Mouse (Mus musculus) kidney, adult 18-20 months (tissue): ENCODE data around the gene Lrcol1.

Source experiments
- DNase-seq: peaks from one replicate; pipeline ENCODE4 v3.0.0; 2021

Lrcol1 gene

GRCm38 (mm10) chr5:110344524-110344923 is at the start of gene Lrcol1:
Gene Lrcol1 (plus strand): TSS chr5:110344730.
- no peak for DNase-seq

DNA sequence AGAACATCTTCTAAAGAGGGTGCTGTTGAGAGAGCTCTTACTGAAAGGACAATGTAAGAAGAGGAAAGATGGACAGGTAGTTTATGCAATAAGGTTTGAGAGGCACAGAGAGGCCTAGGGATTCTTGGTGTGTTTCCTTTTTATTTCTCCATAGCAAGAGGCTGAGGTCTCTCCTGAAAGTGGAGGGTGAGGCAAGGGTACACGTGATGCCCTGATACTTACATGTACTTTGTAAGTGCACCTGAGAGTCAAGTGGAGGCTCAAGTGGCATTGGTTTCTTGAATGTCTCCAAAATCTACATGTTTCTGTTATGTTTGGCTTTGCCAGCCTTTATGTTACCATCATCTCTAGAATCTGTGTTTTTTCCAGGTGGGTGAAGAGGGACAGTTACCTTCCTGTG is 47.9 kb upstream of the Lrcol1 start:
- DNase-seq: no peak

DNA sequence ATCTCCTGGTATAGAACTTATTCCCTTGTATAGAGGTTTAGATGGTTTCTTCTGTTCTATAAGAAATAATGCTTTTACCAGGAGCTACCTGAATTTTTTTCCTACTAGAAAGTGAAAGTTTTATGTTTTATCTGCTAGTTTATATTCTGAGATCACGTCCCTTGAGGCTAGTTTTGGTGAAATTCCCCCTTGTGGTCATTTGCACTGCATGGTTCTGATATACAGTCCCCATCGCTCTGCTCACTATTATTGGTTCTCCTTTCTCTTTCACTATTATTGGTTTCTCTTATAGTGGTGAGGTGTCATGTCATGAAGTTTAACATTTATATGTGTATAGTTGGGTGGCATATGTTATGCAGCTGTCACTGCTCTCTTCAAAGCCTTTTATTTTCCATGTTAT is 43.9 kb upstream of the Lrcol1 start:
- DNase-seq: no peak

- DNase-seq: no peak
Measured at GRCm38 (mm10) chr5:110308861-110309260, 35.7 kb upstream of the Lrcol1 start.

GRCm38 (mm10) chr5:110313127-110313526 is 31.4 kb upstream of the Lrcol1 start:
- DNase-seq: no peak

DNA sequence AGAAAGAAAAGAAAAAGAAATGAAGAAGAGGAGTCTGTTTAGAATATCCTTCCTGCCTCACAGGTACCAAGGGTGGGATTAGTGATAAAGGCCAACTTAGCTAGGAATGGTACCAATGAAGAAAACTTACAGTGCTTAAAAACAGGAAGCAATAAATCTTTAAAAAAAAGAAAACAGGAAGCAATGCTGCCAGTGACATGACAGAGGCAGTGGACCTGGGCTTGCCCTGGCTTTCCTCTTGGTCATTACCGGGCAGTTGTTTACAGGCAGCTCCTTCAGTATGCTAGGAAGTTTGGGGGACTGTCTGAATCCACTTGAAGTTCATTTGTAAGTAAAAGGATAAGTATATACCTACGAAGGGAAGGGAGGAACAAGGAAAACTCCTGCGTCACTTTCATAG is 14.0 kb upstream of the Lrcol1 start:
- DNase-seq: no peak

GRCm38 (mm10) chr5:110338792-110339191 is 5.7 kb upstream of the Lrcol1 start:
- no peak for DNase-seq

DNA sequence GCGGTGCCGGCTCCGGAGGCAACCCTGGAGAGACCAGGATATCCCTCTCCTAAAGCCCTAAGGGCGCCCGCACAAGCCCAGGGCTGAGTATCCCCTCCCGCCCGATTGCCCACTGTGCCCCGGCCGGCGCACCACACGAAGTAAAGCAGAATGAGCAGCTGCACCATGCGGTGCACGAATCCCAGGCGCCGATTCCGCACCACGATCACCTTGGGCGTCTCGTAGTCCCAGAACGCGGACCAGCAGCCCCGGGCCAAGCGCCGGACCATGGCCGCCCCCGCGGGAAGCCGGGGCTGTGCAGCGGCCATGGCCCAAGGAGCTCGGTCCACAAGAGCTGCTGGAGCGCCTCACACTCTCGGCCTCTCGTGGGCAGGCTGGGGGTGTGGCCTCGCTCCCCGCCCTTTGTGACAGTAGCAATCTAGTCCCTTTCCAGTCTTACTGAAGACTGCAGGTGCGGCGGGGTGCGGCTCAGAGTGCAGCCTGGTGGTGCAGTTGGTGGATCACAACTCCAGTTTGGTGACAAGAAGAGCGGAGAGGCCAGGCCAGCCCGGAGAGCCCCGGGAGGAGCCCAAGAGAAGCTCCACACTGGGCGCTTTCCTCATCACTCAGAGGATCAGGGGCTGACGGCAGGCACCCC is 1.8 kb upstream of the Lrcol1 start, which contains the start of gene P2rx2:
P2rx2 (minus strand) TSS at position 565 of the 637 bp plus-strand sequence.
- DNase-seq: peak; percentile 66

- no peak for DNase-seq
Measured at GRCm38 (mm10) chr5:110345553-110345952, 1.0 kb downstream of the Lrcol1 start.

DNA sequence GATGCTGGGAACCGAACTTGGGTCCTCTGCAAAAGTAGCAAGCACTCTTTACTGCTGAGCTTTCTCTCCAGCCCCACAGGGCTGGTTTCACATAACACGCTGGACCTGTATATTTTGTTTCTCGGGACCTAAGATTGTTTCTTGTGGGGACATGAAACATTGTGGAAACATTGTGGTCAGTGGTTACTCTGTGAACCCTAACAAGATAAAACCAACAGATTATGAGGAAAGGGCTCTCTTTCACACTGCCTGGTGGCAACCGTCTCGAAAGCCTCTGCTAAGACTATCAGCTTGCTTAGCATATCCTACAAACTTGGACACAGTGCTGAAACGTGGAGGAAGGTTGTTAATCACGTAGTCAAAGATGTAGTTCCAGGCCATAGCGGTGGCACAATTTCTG is 2.5 kb downstream of the Lrcol1 start:
- no peak for DNase-seq

GRCm38 (mm10) chr5:110354716-110355115 is 10.2 kb downstream of the Lrcol1 start:
- peak; percentile 60 for DNase-seq

- peak; percentile 87 for DNase-seq
Measured at GRCm38 (mm10) chr5:110357531-110358179, 13.1 kb downstream of the Lrcol1 start.

DNA sequence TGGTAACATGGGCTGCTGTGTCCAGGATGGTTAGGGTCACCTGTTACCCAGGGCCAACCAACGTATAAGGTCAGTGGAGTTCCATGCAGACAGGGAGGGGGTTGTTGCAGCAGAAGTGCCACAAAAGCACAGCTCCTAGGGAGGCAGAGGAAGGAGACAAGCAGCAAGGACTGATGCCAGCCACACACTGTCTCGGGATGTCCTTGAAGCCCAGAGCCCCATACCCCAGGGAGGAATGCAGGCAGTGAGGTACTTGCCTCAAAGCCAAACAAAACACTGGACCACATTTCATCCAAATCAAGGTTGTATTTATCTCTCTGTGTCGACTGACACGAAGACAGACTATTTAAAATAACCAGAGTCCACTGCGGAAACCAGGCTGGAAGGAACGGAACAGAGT is 16.9 kb downstream of the Lrcol1 start:
- DNase-seq: no peak

- DNase-seq: no peak
Measured at GRCm38 (mm10) chr5:110362813-110363178, 18.3 kb downstream of the Lrcol1 start.

GRCm38 (mm10) chr5:110363179-110363821 is 18.8 kb downstream of the Lrcol1 start:
- peak; percentile 73 for DNase-seq

DNA sequence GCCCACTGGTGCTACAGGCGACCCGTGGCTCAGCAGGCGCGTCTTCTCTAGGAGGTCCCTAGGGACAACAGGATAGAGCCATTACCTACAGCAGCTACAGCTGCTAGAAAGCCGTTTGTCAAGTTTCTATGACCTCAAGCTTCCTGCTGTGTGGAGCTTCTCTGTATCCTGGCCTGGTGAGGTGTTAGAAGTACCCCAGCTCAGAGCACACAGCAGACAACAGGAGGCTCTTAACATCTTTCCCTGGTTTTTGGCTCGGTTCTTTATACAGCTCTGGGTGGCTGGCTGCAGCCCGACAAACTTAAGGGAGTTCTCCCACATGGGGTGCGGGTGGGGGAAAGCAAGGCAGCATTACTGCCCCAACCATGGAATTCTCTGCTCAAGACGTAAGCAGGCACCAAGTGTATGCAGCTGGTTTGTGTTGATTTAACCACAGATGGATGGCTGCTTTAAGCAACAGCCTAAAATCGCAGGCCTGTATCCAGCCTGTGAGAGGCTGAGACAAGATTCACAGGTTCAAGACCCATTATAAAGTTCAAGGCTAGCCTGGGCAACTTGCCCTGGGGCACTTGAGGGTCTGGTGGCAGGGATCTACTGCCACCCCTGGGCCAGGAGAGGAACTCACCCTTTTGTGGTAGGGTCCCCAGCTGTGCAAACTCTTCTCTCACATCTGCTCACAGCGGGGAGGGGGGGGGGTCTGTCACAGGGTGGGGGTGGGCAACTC is 19.5 kb downstream of the Lrcol1 start:
- no peak for DNase-seq

- DNase-seq: peak; percentile 83
Measured at GRCm38 (mm10) chr5:110376802-110377433, 32.4 kb downstream of the Lrcol1 start.

GRCm38 (mm10) chr5:110378181-110378583 is 33.7 kb downstream of the Lrcol1 start:
- DNase-seq: no peak

DNA sequence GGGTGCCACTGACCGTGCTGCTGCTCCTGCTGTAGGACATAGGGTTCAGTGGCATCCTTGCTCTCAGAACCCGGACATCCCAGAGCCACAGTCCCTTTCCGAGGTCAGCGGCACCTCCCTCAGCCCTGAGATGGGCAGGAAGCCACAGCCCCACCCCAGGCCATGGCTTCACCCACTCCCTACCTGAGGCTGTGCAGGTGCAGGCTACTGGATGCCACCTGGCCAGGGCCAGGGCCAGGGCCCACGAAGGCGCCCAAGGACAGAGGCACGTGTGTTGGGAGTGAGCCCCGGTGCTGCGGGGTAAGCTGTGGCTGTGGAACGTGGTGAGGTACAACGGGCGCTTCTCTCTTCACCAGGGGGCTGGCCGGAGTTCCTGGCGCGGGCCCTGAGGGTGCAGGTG is 34.6 kb downstream of the Lrcol1 start:
- no peak for DNase-seq

- DNase-seq: no peak
Measured at GRCm38 (mm10) chr5:110379823-110380222, 35.3 kb downstream of the Lrcol1 start.

DNA sequence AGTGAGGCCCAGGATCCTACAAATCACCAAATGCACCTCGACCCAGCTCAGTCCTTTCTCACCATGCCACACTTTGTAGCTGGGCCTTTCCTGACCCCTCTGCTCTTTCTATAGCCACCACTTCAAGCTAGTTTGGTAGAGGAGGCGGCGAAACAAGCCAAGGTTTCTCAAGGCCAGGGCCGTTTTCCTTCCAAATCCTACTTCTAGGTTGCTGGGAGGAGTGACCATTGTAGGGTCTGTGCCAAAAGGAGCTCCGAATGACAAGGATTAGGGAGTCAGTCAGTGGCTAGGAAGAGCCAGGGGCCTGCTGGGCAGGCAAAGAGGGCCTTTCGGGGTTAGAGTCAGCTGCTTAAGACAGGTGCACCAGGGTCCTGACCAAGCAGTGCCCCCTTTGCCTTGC is 40.0 kb downstream of the Lrcol1 start:
- DNase-seq: no peak

DNA sequence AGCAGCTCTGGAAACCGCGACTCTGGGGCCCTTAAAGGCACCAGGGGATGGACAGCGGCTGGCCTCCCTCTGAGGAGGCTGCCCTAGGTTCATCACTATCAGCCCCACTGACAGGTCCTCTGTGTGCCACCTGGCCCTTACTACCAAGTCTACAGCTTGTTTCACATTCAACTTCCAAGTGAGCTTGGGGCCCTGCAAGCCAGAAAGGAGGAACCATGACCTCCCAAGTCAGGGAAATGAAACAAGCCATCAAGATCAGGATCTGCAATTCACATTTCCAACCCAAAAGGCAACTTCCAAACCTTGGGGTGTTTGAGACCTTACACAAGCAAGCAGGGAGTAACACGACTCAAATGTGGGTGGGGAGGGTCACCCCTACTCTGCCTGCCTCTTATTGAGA is 40.7 kb downstream of the Lrcol1 start:
- DNase-seq: no peak
